Mouse (Mus musculus): Measurements from ENCODE around the gene Gapdh. TPM values are rescaled to one million over a fixed set of nuclear protein-coding genes. Genes with fewer than 3 reads are reported as not detected.

The Gapdh gene
- total RNA-seq (2021), result 1,000 to 10,000 TPM; 7,536 to 8,309 TPM
- long read RNA-seq, experiment 1, partial matches to known transcripts, result 5 of 43 reads
- long read RNA-seq, experiment 1, other reads (novel, unspliced or antisense), result 31 of 43 reads
- long read RNA-seq, experiment 2, transcript Gapdh-203 (7 exons, 1,420 nt), result major isoform, 6 of 62 reads
- long read RNA-seq, experiment 2, partial matches to known transcripts, result 7 of 62 reads
- long read RNA-seq, experiment 2, other reads (novel, unspliced or antisense), result 45 of 62 reads

- DNase-seq, result peak; percentile 82
These were observed at the start of gene Gapdh for GRCm38 (mm10) chr6:125166051-125166751. Gene Gapdh, minus strand, starts transcription at chr6:125166467.

- DNase-seq, result peak; percentile 81
These were observed 49.1 kb upstream of the Gapdh start, which contains the start of gene Vamp1 for GRCm38 (mm10) chr6:125215148-125215954. Gene Vamp1, plus strand, starts transcription at chr6:125215551.

GRCm38 (mm10) chr6:125213715-125214114, 47.4 kb upstream of the Gapdh start:
- no peak for DNase-seq

GRCm38 (mm10) chr6:125213129-125213528, 46.9 kb upstream of the Gapdh start:
- DNase-seq, result no peak

GRCm38 (mm10) chr6:125212621-125213020, 46.4 kb upstream of the Gapdh start:
- DNase-seq, result no peak

- DNase-seq, result no peak
These were observed 44.2 kb upstream of the Gapdh start for GRCm38 (mm10) chr6:125210436-125210835.

- no peak for DNase-seq
These were observed 30.9 kb upstream of the Gapdh start for GRCm38 (mm10) chr6:125197166-125197565.

- DNase-seq, result no peak
These were observed 30.0 kb upstream of the Gapdh start for GRCm38 (mm10) chr6:125196301-125196700.

- DNase-seq, result no peak
These were observed 29.3 kb upstream of the Gapdh start for GRCm38 (mm10) chr6:125195541-125196075.

GRCm38 (mm10) chr6:125193390-125193789, 27.1 kb upstream of the Gapdh start:
- no peak for DNase-seq

GRCm38 (mm10) chr6:125192841-125193240, 26.6 kb upstream of the Gapdh start:
- no peak for DNase-seq

GRCm38 (mm10) chr6:125192016-125192714, 25.9 kb upstream of the Gapdh start:
- peak; percentile 88 for DNase-seq

GRCm38 (mm10) chr6:125191332-125192015, 25.2 kb upstream of the Gapdh start, which contains the start of the genes Ncapd2 and Mrpl51:
Gene Ncapd2, minus strand, starts transcription at chr6:125191701.
Gene Mrpl51, plus strand, starts transcription at chr6:125191801.
- DNase-seq, result peak; percentile 98

GRCm38 (mm10) chr6:125190816-125191215, 24.5 kb upstream of the Gapdh start:
- DNase-seq, result no peak

- DNase-seq, result no peak
These were observed 19.9 kb upstream of the Gapdh start for GRCm38 (mm10) chr6:125186203-125186602.

GRCm38 (mm10) chr6:125182133-125182532, 15.9 kb upstream of the Gapdh start:
- no peak for DNase-seq

- DNase-seq, result no peak
These were observed 13.3 kb upstream of the Gapdh start for GRCm38 (mm10) chr6:125179601-125180000.

- no peak for DNase-seq
These were observed 9.2 kb upstream of the Gapdh start for GRCm38 (mm10) chr6:125175469-125175868.

GRCm38 (mm10) chr6:125173256-125173655, 7.0 kb upstream of the Gapdh start:
- no peak for DNase-seq

GRCm38 (mm10) chr6:125172474-125172873, 6.2 kb upstream of the Gapdh start:
- peak; percentile 1 for DNase-seq

- no peak for DNase-seq
These were observed 3.9 kb upstream of the Gapdh start for GRCm38 (mm10) chr6:125170194-125170593.

Data from gastrocnemius, postnatal 10 days (tissue).